Comparison of ENCODE assay signal across 8 mouse cellular contexts in genomic region chr8:79711064-79711961, GRCm38 (mm10). TPM values are rescaled to one million over a fixed set of nuclear protein-coding genes. Genes with fewer than 3 reads are reported as not detected.
DNase-seq lines count a peak whose midpoint lies in the region; ATAC-seq and TF ChIP-seq lines count a peak whose summit lies in the region.

Abce1 (minus strand) TSS chr8:79711740.
Anapc10 (plus strand) TSS chr8:79711820.

- in situ Hi-C loops in ES-E14 (cut with MboI; ENCODE audit: low sequenced_read_pairs in 2 of 2, unreplicated experiment in 2 of 2): no loop called here

- TF ChIP-seq CTCF in lung, adult 2 months (IDR thresholded peaks at IDR 0.05; ENCODE audit: insufficient read depth, low read length): no peak

- peak; percentile 99 for DNase-seq in ES-E14 (ENCODE audit: low read depth, low spot score)
- DNase-seq in cerebellum, adult 11-12 months: peak; percentile 97
- peak; percentile 95 for DNase-seq in heart, postnatal 25 days (ENCODE audit: low spot score)
- DNase-seq in layer of hippocampus, adult 18-20 months (ENCODE audit: low spot score in 2 of 2): peak; percentile 96 to 98
- peak; percentile 98 for DNase-seq in lung, adult 2 months
- DNase-seq in thymus, adult 18-20 months: peak; percentile 96 to 97

- peak; percentile 87 for TF ChIP-seq POLR2A in lung, adult 2 months (IDR thresholded peaks at IDR 0.05; ENCODE audit: borderline replicate concordance, extremely low read depth, low read depth, low read length)

- peak within 1 kb of the TSS; percentile 67 for H3K27ac ChIP-seq in ES-E14 (ENCODE audit: insufficient read depth, low read depth, low read length, poor library complexity, severe bottlenecking)
- peak within 1 kb of the TSS; percentile 86 for H3K27ac ChIP-seq in forebrain, embryonic 15.5 days (replicated peaks)

- no peaks in the 10 kb centered on the region for H3K9me3 ChIP-seq in ES-E14 (ENCODE audit: control insufficient read depth, insufficient read depth, low read depth, low read length)
- H3K9me3 ChIP-seq in forebrain, embryonic 15.5 days: no peaks in the 10 kb centered on the region

- H3K27me3 ChIP-seq in forebrain, embryonic 15.5 days: no peaks in the 10 kb centered on the region

- H3K4me2 ChIP-seq in forebrain, embryonic 15.5 days (replicated peaks): peak within 1 kb of the TSS; percentile 86

- intact Hi-C loops in heart, postnatal 25 days (cut with DNase I): loop anchor here (10.0 kb wide), 1 partner anchor 1303 kb away; the partner anchor contains the start of gene Usp38

- peaks cover 6% of the 10 kb centered on the region for H3K36me3 ChIP-seq in ES-E14 (ENCODE audit: control insufficient read depth, insufficient read depth, low read length, poor library complexity, severe bottlenecking)
- peaks cover 18% of the 10 kb centered on the region for H3K36me3 ChIP-seq in forebrain, embryonic 15.5 days

- H3K4me1 ChIP-seq in ES-E14 (ENCODE audit: control insufficient read depth in 2 of 2, insufficient read depth in 2 of 2, low read length in 2 of 2, poor library complexity in 1 of 2): peaks cover 0 to 2% of the 10 kb centered on the region in 2 experiments; a peak in 1 of 4 replicates
- peaks cover 19% of the 10 kb centered on the region for H3K4me1 ChIP-seq in forebrain, embryonic 15.5 days
- H3K4me1 ChIP-seq in lung, adult 2 months (ENCODE audit: control insufficient read depth, insufficient read depth, low read length): peaks cover 3% of the 10 kb centered on the region

- H3K4me3 ChIP-seq in ES-E14 (ENCODE audit: insufficient read depth in 1 of 2, low read depth in 1 of 2, low read length in 2 of 2, poor library complexity in 1 of 2, severe bottlenecking in 1 of 2): peak within 1 kb of the TSS; percentile 90 to 98
- H3K4me3 ChIP-seq in forebrain, embryonic 15.5 days: peak within 1 kb of the TSS; percentile 81
- peak within 1 kb of the TSS; percentile 99 for H3K4me3 ChIP-seq in lung, adult 2 months (replicated peaks; ENCODE audit: extremely low read depth, low read depth, low read length)

- ATAC-seq in forebrain, embryonic 15.5 days (replicated peaks): peak; percentile 98
- ATAC-seq in neutrophil, adult 5-6 weeks (ENCODE audit: extremely low read depth, insufficient number of reproducible peaks, low FRiP score, poor library complexity, severe bottlenecking): peak; percentile 99

- WGBS in forebrain, embryonic 15.5 days: under 1% methylated on average over 73 of the region's 73 CpGs
- WGBS in lung, adult 2 months: under 1% methylated on average over 73 of the region's 73 CpGs

- peak within 1 kb of the TSS; percentile 96 for H3K9ac ChIP-seq in ES-E14 (ENCODE audit: insufficient read depth, low read depth, low read length, poor library complexity, severe bottlenecking)
- peak within 1 kb of the TSS; percentile 73 for H3K9ac ChIP-seq in forebrain, embryonic 15.5 days (replicated peaks)

TF ChIP-seq in ES-E14, 5 proteins besides CTCF, POLR2A, EP300 and RAD21:
- TF ChIP-seq CHD2 (IDR thresholded peaks at IDR 0.05; ENCODE audit: low read depth, low read length): peak; percentile 59; the same call in 1 of the 2 replicates
- no peak for TF ChIP-seq MAFK (IDR thresholded peaks at IDR 0.05; ENCODE audit: insufficient read depth, low read depth, low read length)
- TF ChIP-seq ZNF384 (IDR thresholded peaks at IDR 0.05; ENCODE audit: low read depth, low read length): no peak
- peak; percentile 50; the same call in 1 of the 2 replicates for TF ChIP-seq ZC3H11A (IDR thresholded peaks at IDR 0.05; ENCODE audit: borderline replicate concordance, low read depth, low read length)
- TF ChIP-seq HCFC1 (IDR thresholded peaks at IDR 0.05; ENCODE audit: borderline replicate concordance, insufficient read depth, low read length): peak; percentile 88

RNA-seq across cellular contexts. Expression of gene Abce1, which starts in this region (rescaled TPM):
- total RNA-seq in ES-E14 (2012; rRNA removed): 98.8 and 168 TPM in 2 replicates
- 84.5 and 86.5 TPM in 2 replicates for polyA plus RNA-seq in forebrain, embryonic 15.5 days (2015; fragmentation: Nextera tagmentation; extraction: Ambion mirVana)
- 10 to 100 TPM; 48.6 to 48.8 TPM for total RNA-seq in heart, postnatal 25 days (2021)
- total RNA-seq in layer of hippocampus, adult 18-20 months (2021): 10 to 100 TPM; 72.4 to 73.4 TPM
- 8.0 and 13.0 TPM in 2 replicates for polyA plus RNA-seq in lung, adult 2 months (2012; rRNA removed)
- 67.2 and 77.7 TPM in 2 replicates for total RNA-seq in neutrophil, adult 5-6 weeks (2017)

RNA-seq across cellular contexts. Expression of gene Anapc10, which starts in this region (rescaled TPM):
- total RNA-seq in ES-E14 (2012; rRNA removed): 11.0 and 16.5 TPM in 2 replicates
- polyA plus RNA-seq in forebrain, embryonic 15.5 days (2015; fragmentation: Nextera tagmentation; extraction: Ambion mirVana): 46.5 and 48.2 TPM in 2 replicates
- 1 to 10 TPM; 4.1 to 5.1 TPM for total RNA-seq in heart, postnatal 25 days (2021)
- 1 to 10 TPM; 9.2 TPM for total RNA-seq in layer of hippocampus, adult 18-20 months (2021)
- 0.72 and 1.4 TPM in 2 replicates for polyA plus RNA-seq in lung, adult 2 months (2012; rRNA removed)
- total RNA-seq in neutrophil, adult 5-6 weeks (2017): 3.1 and 6.6 TPM in 2 replicates

Comparison
In these comparisons a context has a peak if more than half of its experiments do, and no peak if none do; other contexts are left out.
1. Peak in every context shown above with its lines: DNase-seq, ATAC-seq, H3K4me3 ChIP-seq and H3K27ac ChIP-seq.
2. RNA of gene Anapc10 (polyA plus RNA-seq): 46.5 to 48.2 TPM in forebrain, embryonic 15.5 days; 0.72 to 1.4 TPM in lung, adult 2 months; every median in the first group is over 10 times any median in the second.